Mouse (Mus musculus) bone marrow, adult 2 months (tissue): ENCODE measurements around the gene Tuba3a. TPM values are rescaled to one million over a fixed set of nuclear protein-coding genes. Genes with fewer than 3 reads are reported as not detected.
"Not testable (repeated sequence)": the region's sequence is repeated elsewhere in the genome, so short reads cannot be mapped to it uniquely, and the experiment has no call there.

Source experiments
- H3K27ac ChIP-seq: fragments of 200-500 bp; 2 replicates; pipeline ENCODE4 v1.5.1; 2012; ENCODE audit warnings: low read depth, mild to moderate bottlenecking, control low read depth, inconsistent platforms, low read length; ENCODE audit not compliant: control insufficient read depth, poor library complexity, insufficient read depth
- H3K4me1 ChIP-seq: fragments of 200-500 bp; 2 replicates; pipeline ENCODE4 v1.6.1; 2011; ENCODE audit warnings: low read length; ENCODE audit not compliant: control insufficient read depth, insufficient read depth
- H3K4me3 ChIP-seq: fragments of 200-500 bp; replicated peaks from 2 replicates; pipeline ENCODE3; 2011; ENCODE audit warnings: mild to moderate bottlenecking, low read depth, low read length, control low read depth; ENCODE audit not compliant: control insufficient read depth
- CTCF ChIP-seq: fragments of 200-500 bp; IDR thresholded peaks from 2 replicates; pipeline ENCODE4 v1.5.1; 2011; ENCODE audit warnings: low read length, control low read depth; ENCODE audit not compliant: control insufficient read depth, insufficient read depth
- POLR2A ChIP-seq: fragments of 200-500 bp; IDR thresholded peaks from 2 replicates; pipeline ENCODE4 v1.6.1; 2011; ENCODE audit warnings: low read depth, mild to moderate bottlenecking, control low read depth, low read length, borderline replicate concordance; ENCODE audit not compliant: control insufficient read depth
- WGBS: fragments of 180-500 bp; shearing (Covaris S2); methylation state at CpG from one replicate; pipeline ENCODE4 v1.1.7; 2018; 5-methylcytosine and 5-hydroxymethylcytosine counted together
- polyA plus RNA-seq: library from polyadenylated mRNA; stranded (reverse); fragments of >200 nt; gene quantifications from 2 replicates; pipeline ENCODE4 v1.2.4, GENCODE M21; 2011; ENCODE audit warnings: low replicate concordance; ENCODE audit not compliant: missing spikeins, insufficient read depth, insufficient read length

The Tuba3a gene
- polyA plus RNA-seq, 1 experiment: not detected

DNA sequence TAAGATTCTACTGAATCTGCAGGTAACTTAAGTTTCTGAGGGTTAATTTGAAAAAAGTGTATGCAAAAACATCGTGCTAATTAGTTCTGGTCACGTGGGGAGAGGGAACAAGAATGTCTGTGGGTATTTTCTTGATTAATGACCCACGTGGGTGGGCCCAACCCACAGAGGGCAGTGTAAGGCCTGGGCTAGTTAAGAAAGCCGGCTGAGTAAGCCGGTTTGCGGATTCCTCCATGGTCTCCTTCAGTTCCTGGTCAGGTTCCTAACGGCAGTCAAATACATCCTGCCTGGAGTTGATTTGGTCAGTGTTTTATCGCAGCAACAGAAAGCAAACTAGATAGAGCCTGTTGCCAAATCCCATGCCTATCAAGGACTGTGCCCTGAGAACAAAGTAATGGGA, 1.6 kb downstream of the Tuba3a start:
- Histone ChIP-seq H3K27ac (no peak overlapping the region), H3K4me3 (no peak overlapping the region), H3K4me1 (no peaks in the 10 kb centered on the region)
- 67% methylated on average over 8 of the region's 8 CpGs for WGBS
- TF ChIP-seq CTCF (no peak), POLR2A (no peak)

- 88% methylated on average over 13 of the region's 13 CpGs for WGBS
- H3K4me3 ChIP-seq, H3K27ac ChIP-seq, H3K4me1 ChIP-seq: not testable (repeated sequence)
These were observed 3.1 kb downstream of the Tuba3a start for GRCm38 (mm10) chr6:125282721-125283120.

GRCm38 (mm10) chr6:125279729-125280128, 6.1 kb downstream of the Tuba3a start:
- WGBS: 37% methylated on average over 8 of the region's 8 CpGs
- no peak overlapping the region for H3K4me3 ChIP-seq
- H3K4me1 ChIP-seq: no peaks in the 10 kb centered on the region
- H3K27ac ChIP-seq: 0 out of 2 replicates have a peak overlapping the region, but pooled peaks have one; percentile 7
- TF ChIP-seq POLR2A (no peak), CTCF (no peak)

DNA sequence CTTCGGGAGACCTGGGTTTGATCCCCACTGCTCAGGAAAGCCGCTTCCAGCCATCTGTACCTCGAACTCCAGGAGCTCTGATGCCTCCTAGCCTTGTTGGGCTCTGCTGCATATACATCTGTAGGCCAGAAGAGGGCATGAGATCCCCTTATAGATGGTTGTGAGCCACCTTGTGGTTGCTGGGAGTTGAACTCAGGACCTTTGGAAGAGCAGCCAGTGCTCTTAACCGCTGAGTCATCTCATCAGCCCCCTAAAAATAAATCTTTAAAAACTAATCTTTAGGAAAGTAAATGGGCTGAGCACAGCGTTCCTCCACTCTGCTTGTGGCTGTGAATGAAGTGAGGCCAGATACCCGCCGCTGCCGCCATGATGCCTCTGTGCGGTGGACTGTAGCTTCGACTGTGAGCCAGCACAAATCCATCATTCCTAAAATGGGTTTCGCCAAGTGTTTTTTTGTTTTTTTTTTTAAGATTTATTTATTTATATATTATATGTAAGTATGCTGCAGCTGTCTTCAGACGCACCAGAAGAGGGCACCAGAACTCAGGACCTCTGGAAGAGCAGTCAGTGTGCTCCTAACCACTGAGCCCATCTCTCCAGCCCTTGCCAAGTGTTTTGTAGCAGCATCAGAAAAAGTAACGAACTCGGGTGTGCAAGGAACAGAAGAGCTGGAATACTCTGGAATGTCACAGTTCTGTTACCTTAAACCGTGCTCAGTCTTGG, 10.8 kb downstream of the Tuba3a start:
- H3K4me3 ChIP-seq: no peak overlapping the region
- WGBS: 53% methylated on average over 15 of the region's 15 CpGs
- no peak overlapping the region for H3K27ac ChIP-seq
- TF ChIP-seq CTCF: peak; percentile 49
- TF ChIP-seq POLR2A: no peak
- no peaks in the 10 kb centered on the region for H3K4me1 ChIP-seq

DNA sequence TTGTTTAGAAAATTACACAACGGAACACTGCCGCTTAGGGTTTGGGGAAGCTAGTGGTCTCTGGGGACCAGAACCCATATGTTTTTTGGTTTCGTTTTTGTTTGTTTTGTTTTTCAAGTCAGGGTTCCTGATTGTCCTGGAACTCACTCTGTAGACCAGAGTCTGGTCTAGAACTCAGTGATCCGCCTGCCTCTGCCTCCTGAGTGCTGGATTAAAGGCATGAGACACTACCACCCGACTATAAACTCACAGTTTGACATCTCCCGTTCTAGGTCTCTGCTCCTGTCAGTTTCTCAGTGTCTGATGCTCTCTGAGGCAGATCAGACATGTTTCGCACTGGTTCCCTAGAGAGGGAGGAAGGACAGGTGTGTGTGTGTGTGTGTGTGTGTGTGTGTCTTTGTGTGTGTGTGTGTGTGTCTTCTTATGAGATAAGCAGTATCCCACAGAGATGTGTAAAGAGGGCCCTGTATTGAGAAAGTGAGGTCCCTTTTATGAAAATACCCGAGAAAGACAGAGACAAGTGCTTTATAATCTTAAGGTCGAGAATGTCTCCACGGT, 13.5 kb downstream of the Tuba3a start:
- Histone ChIP-seq H3K27ac (peak overlapping the region; percentile 79; the same call in 1 of the 2 replicates), H3K4me1 (no peaks in the 10 kb centered on the region), H3K4me3 (no peak overlapping the region)
- TF ChIP-seq CTCF (no peak), POLR2A (no peak)
- WGBS: 56% methylated on average over 10 of the region's 10 CpGs

DNA sequence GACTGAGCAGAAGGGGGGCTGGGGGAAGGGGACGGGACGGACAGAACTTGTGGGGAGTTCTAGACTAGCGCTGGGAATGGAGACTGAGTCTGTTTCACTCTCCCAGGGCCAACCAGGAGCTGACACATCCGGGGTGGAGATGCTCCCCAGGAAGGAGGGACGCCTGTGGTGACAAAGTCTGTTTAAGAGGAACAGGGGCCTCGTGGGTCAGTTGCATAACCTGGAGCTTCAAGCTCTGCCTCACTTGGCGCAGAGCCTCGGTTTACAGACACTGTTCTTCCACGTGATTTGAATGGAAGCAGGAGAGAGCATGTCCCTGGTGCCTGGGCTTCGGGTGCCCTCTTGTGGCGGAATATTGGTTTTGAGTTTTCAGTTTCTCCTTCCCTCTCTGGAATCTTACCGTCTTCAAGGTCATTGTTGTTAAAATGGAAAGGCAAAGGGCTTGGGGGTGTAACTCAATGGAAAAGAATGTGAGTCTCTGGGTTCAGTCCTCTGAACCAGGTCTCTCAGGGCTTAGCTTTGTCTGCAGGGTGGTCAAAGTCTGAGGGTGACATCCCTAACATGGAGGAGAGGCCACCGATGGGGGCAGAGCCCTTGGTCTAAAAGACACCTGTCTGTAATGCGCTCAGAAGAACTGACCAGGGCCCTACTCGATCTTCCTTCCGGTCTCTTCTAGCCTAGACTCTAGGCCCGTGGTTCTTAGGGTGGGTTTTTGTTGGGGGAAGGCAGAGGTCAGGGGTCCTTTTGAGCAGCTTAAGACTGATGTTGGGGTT, 14.2 kb downstream of the Tuba3a start:
- H3K27ac ChIP-seq: peak overlapping the region; percentile 79
- peak overlapping the region; percentile 4 for H3K4me3 ChIP-seq
- WGBS: 8% methylated on average over 17 of the region's 17 CpGs
- no peaks in the 10 kb centered on the region for H3K4me1 ChIP-seq
- peak; percentile 95 for TF ChIP-seq CTCF
- TF ChIP-seq POLR2A: no peak

- Histone ChIP-seq H3K4me1 (no peaks in the 10 kb centered on the region), H3K4me3 (no peak overlapping the region), H3K27ac (no peak overlapping the region)
- 79% methylated on average over 6 of the region's 6 CpGs for WGBS
- TF ChIP-seq POLR2A: no peak
- TF ChIP-seq CTCF: no peak
These were observed 17.0 kb downstream of the Tuba3a start for GRCm38 (mm10) chr6:125268799-125269198.

DNA sequence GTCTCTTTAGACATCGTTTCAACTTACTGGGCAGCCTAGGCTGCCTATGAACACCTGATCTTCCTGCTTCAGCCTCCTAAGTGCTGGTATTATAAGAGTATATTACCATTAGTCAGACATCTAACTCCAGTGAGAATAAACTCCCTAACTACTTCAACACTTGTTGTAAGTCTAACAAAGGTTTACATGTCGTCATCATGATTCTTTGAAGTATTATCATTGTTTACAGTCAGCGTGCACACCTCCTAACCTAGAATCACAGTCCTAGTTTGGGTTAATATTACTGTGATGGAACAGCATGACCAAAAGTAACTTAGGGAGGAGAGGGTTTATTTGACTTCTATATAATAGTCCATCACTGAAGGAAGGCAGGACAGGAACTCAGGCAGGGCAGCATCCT, 18.4 kb downstream of the Tuba3a start:
- H3K4me3 ChIP-seq: no peak overlapping the region
- TF ChIP-seq CTCF (no peak), POLR2A (no peak)
- no peaks in the 10 kb centered on the region for H3K4me1 ChIP-seq
- H3K27ac ChIP-seq: no peak overlapping the region
- 75% methylated on average over 3 of the region's 3 CpGs for WGBS

- not testable (repeated sequence) for H3K4me1 ChIP-seq, H3K27ac ChIP-seq, H3K4me3 ChIP-seq
- WGBS: 67% methylated on average over 6 of the region's 6 CpGs
These were observed 19.2 kb downstream of the Tuba3a start for GRCm38 (mm10) chr6:125266600-125266999.
